Mouse (Mus musculus) heart, adult 11 months (tissue): ENCODE data around the gene Trpc5os.

Experiments
- DNase-seq: peaks from one replicate; pipeline ENCODE4 v3.0.0; 2022

Trpc5os gene

GRCm38 (mm10) chrX:144456281-144456680 lies at the start of gene Trpc5os:
Gene Trpc5os, plus strand, starts transcription at chrX:144456581.
- DNase-seq, result no peak

GRCm38 (mm10) chrX:144408036-144408435 lies 48.3 kb upstream of the Trpc5os start:
- no peak for DNase-seq

- no peak for DNase-seq
Observed at GRCm38 (mm10) chrX:144420259-144420658, 36.1 kb upstream of the Trpc5os start.

GRCm38 (mm10) chrX:144421091-144421490 lies 35.3 kb upstream of the Trpc5os start:
- no peak for DNase-seq

- DNase-seq, result no peak
Observed at GRCm38 (mm10) chrX:144423848-144424247, 32.5 kb upstream of the Trpc5os start.

- no peak for DNase-seq
Observed at GRCm38 (mm10) chrX:144464416-144464815, 8.0 kb downstream of the Trpc5os start.

GRCm38 (mm10) chrX:144491394-144491793 lies 35.0 kb downstream of the Trpc5os start:
- no peak for DNase-seq

GRCm38 (mm10) chrX:144523239-144523638 lies 66.9 kb downstream of the Trpc5os start:
- no peak for DNase-seq

- no peak for DNase-seq
Observed at GRCm38 (mm10) chrX:144526042-144526441, 69.7 kb downstream of the Trpc5os start.
